Mouse (Mus musculus) erythroblast, embryonic 14.5 days (primary cell): Measurements from ENCODE around the gene Wipi1.
"Not testable (repeated sequence)": the region's sequence is repeated elsewhere in the genome, so short reads cannot be mapped to it uniquely, and the experiment has no call there.

Experiments
- GATA1 ChIP-seq: IDR thresholded peaks from 2 replicates; pipeline ENCODE4 v1.6.1; 2012; ENCODE audit warnings: low read length, inconsistent platforms, mixed read lengths
- TAL1 ChIP-seq: IDR thresholded peaks from 3 replicates; pipeline ENCODE4 v1.6.1; 2012; ENCODE audit warnings: low read length, inconsistent platforms, mixed read lengths

DNA sequence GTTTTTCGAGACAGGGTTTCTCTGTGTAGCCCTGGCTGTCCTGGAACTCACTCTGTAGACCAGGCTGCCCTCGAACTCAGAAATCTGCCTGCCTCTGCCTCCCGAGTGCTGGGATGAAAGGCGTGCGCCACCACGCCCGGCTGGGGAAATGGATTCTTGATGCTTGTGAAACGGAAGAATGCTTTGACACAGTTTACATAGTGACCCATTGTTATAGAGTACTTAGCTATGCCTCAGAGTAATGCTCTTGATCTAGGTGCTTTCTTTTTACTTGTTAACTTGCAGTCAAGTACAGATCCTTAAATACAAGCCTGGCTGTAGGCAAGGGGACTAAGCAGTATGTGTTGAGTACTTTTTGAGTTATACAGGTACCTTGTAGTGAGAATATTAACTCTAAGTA, 48.8 kb upstream of the Wipi1 start:
- not testable (repeated sequence) for TF ChIP-seq GATA1, TAL1
